Mouse (Mus musculus) cerebellum, adult 2 months (tissue): ENCODE data around the gene Rho.

ENCODE experiments used
- CTCF ChIP-seq: fragments of 200-500 bp; IDR thresholded peaks from 2 replicates; pipeline ENCODE4 v1.5.1; 2011; ENCODE audit warnings: low read depth, mild to moderate bottlenecking, control low read depth, low read length, moderate library complexity, borderline replicate concordance; ENCODE audit not compliant: insufficient read depth
- POLR2A ChIP-seq: fragments of 200-500 bp; IDR thresholded peaks from 2 replicates; pipeline ENCODE4 v1.6.1; 2011; ENCODE audit warnings: low read length, control low read depth, borderline replicate concordance; ENCODE audit not compliant: insufficient read depth

DNA sequence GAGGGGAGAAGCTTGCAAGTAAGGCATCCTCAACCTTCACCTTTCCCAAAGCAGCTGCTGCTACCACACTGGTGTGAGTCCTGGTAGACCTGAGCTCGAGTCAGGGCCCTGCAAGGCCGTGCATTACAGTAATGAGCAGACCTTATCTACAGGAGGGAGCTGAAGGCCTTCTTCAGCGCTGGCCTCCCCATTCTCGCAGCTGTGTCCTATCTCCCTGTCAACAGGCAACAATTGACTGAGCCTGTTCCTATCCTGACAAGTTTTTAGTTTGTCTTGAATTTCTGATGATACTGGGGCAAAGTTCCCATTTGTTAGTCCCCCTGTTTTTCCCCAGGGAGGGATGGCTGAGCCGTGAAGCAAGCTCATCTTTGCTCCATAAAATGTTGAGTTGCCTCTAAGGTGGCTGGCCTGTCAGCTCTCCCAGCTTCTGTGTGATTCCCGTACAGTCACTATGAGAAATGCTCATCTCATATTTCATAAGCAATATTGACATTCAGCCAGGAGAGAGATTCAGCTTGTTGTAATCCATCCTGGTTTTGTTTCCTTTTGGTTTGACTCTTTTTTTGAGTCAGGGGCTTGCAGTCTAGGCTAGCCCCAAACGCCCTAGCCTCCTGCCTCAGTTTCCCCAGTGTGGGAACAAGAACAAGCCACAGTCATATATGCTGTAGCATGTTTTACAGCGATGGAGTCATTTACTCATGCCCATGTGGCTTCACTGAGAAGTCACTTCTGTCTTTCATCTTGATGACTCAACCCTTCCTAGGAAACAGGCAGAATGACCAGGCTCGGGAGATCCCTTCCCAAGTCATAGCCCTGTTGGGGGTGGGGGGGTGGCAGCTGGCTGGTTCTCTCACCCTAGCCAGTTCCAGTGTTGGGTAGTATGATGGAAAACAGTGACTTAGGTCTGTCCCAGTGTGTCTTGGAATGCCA is 12.2 kb downstream of the Rho start:
- TF ChIP-seq POLR2A (no peak), CTCF (no peak)
